Mouse (Mus musculus) cerebellum, postnatal 10 days (tissue): ENCODE data around the gene Gm13288.
A peak's percentile ranks its signal among the peaks of the same experiment; 100 is the strongest.
"Not testable (repeated sequence)": the region's sequence is repeated elsewhere in the genome, so short reads cannot be mapped to it uniquely, and the experiment has no call there.

ENCODE experiments used
- DNase-seq, 2 experiments: peaks; one replicate each; pipeline ENCODE4 v3.0.0; 2021; ENCODE audit warnings: mixed read lengths in 2 of 2

Gm13288 gene

GRCm38 (mm10) chr4:88802954-88803353 is 2.4 kb upstream of the Gm13288 start, which contains the start of gene Gm13287:
Gene Gm13287 (plus strand): TSS chr4:88803254.
- not testable (repeated sequence) for DNase-seq

GRCm38 (mm10) chr4:88805761-88806160 is 430 bp downstream of the Gm13288 start:
- DNase-seq = peak; percentile 9 to 36

DNA sequence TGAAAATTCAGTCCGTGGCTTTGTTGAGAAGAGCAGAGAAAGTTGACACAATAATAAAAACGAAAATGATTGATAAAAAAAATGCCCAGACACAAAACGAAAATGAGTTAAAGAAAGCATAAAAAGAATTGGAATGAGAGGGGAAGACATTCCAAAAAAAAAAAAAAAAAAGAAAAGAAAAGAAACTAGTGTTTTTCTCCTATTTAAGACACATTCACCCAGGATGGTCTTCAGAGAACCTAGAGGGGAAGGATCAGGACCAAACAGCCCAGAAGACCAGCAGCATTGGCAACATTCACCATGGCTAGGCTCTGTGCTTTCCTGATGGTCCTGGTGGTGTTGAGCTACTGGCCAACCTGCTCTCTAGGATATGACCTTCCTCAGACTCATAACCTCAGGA is 10.6 kb downstream of the Gm13288 start, which contains the start of gene Ifna7:
Ifna7 (plus strand) TSS at position 301 of the 400 bp plus-strand sequence.
- DNase-seq = no peak

GRCm38 (mm10) chr4:88819659-88820058 is 14.3 kb downstream of the Gm13288 start, which contains the start of gene Ifna11:
Gene Ifna11 (plus strand): TSS chr4:88819959.
- DNase-seq = no peak

- peak; percentile 35 to 45 for DNase-seq
These were observed 17.7 kb downstream of the Gm13288 start for GRCm38 (mm10) chr4:88822995-88823394.

DNA sequence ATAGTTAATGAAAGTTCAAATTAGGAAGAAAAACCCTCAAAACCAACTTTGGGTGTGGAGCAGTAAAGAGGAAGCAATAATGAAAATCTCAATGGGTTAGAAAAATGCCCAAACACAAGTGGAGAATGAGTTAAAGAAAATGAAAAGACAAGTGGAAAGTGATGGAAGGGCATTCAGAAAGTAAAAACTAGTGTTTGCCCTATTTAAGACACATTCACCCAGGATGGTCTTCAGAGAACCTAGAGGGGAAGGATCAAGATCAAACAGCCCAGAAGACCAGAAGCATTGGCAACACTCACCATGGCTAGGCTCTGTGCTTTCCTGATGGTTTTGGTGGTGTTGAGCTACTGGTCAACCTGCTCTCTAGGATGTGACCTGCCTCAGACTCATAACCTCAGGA is 21.8 kb downstream of the Gm13288 start, which contains the start of gene Ifna6:
Ifna6 (plus strand) TSS at position 301 of the 400 bp plus-strand sequence.
- DNase-seq = not testable (repeated sequence)

DNA sequence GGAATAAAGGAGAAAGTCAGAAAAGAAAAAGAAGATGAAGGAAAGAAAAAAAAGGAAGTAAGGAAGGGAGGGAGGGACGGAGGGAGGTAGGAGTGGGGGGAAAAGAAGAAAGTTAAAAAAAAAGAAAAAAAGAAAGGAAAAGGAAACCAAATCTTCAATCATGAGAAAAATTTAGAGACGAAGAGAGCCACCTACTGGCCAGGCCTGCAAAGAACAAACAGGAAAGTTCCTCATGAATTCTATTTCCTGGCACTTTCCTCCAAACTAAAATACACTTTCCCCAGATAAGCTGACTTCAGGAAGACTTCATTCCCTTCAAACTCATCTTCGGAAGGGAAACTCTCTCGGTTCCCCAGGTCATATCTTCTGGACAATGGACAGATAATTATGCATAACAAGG is 25.2 kb downstream of the Gm13288 start:
- peak; percentile 36 to 37 for DNase-seq

- DNase-seq = not testable (repeated sequence)
These were observed 29.9 kb downstream of the Gm13288 start, which contains the start of gene Ifna5 for GRCm38 (mm10) chr4:88835225-88835624. Gene Ifna5 (plus strand): TSS chr4:88835525.

- DNase-seq = peak; percentile 7 to 13
These were observed 33.5 kb downstream of the Gm13288 start for GRCm38 (mm10) chr4:88838828-88839227.

- DNase-seq = no peak
These were observed 34.7 kb downstream of the Gm13288 start for GRCm38 (mm10) chr4:88840058-88840457.

DNA sequence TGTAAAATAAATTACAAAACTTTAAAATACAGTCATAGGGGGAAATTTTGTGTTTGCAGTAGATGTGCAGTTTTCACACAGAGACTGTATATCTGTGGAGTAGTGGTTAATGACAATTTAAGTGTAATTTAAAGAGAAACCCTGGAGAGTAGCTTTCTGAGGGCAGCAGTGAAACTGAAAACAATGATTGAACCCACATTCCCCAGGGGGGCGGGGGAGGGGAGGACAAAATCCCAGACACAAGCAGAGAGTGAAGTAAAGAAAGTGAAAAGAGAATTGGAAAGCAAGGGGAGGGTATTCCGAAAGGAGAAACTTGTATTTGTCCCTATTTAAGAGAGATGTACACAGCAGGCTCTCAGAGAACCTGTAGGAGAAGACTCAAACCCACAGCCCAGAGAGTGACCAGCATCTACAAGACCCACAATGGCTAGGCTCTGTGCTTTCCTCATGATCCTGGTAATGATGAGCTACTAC is 36.1 kb downstream of the Gm13288 start, which contains the start of gene Ifna4:
Ifna4 (plus strand) TSS at position 424 of the 474 bp plus-strand sequence.
- DNase-seq = no peak

DNA sequence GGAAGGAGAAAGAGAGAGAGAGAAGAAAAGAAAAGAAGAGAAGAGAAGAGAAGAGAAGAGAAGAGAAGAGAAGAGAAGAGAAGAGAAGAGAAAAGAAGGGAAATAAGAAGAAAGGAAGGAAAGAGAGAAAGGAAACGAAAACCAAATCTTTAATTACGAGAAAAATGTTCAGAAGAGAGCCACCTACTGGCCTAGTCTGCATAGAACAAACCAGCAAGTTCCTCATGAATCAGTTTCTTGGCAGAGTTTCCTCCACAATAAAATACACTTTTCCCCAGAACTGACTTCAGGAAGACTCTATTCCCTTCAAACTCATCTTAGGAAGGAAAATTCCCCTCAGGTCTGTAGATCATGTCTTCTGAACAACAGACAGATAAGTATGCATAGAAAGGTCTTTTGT is 40.0 kb downstream of the Gm13288 start:
- no peak for DNase-seq

DNA sequence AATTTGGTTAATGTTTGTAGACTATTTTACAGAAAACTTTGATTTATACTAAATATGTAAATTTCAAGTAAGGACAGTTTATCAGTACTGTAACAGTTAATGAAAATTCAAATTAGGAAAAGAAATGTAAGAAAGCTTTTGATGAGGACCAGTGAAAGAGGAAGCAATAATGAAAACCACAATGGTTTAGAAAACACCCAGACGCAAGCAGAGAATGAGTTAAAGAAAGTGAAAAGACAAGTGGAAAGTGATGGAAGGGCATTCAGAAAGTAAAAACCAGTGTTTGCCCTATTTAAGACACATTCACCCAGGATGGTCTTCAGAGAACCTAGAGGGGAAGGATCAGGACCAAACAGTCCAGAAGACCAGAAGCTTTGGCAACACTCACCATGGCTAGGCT is 44.4 kb downstream of the Gm13288 start, which contains the start of gene Ifna1:
Ifna1 (plus strand) TSS at position 390 of the 400 bp plus-strand sequence.
- DNase-seq = no peak

DNA sequence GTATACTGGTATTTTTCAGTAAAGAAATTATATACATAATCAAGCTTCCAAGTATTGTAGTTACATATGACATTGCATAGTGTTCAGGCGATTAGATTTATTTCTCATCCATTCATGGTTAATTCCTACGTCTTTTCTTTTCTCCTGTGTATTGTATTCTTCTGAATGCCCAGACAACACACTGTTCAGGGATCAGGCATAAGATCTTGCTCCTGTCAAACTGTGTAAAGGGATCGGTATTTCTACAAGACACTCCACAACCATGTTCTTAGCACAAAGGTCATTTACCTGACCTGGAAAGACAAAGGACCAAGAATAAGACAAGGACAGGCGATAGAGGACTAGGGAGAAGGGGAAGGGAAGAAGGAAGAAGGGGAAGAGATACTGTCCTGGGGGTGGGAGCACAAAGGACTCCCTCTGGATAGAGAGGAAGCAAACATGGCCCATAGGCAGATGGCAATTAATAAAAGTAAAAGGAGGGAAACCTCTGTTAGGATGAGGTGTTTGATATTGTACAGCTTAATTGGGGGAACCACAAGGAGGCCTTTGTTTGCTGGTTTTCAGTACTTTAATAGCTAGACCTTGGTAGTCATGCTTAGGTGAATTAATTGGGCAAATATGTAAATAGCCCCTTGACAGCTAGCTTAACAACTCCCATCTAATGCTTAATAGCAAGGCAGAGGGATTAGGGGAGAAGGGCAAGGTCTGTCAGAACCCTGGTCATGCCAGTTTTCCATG is 45.9 kb downstream of the Gm13288 start:
- no peak for DNase-seq
